Mouse (Mus musculus) cortical plate, adult 2 months (tissue): Measurements from ENCODE around the gene Cap2.

Experiments used
- CTCF ChIP-seq: fragments of 200-500 bp; IDR thresholded peaks from 2 replicates; pipeline ENCODE4 v1.5.1; 2011; ENCODE audit warnings: mild to moderate bottlenecking, control low read depth, low read length; ENCODE audit not compliant: insufficient read depth; ENCODE audit errors: extremely low read depth
- POLR2A ChIP-seq: fragments of 200-500 bp; IDR thresholded peaks from 2 replicates; pipeline ENCODE4 v1.6.1; 2011; ENCODE audit warnings: mild to moderate bottlenecking, low read length, control low read depth; ENCODE audit not compliant: insufficient read depth; ENCODE audit errors: extremely low read depth

GRCm38 (mm10) chr13:46669048-46669619, 167.5 kb downstream of the Cap2 start, which contains the start of gene Fam8a1:
- TF ChIP-seq CTCF (no peak), POLR2A (peak; percentile 40; the same call in 1 of the 2 replicates)
